Mouse (Mus musculus): ENCODE measurements around the gene Hist1h2af.

Hist1h2af gene

GRCm38 (mm10) chr13:23510127-23510526 lies 23.6 kb upstream of the Hist1h2af start:
- in situ Hi-C loops (cut with MseI, MboI), result loop anchor here in 1 of 2 experiments (10.0 to 25.0 kb wide), 2 partner anchors 1473 to 1575 kb away; partner anchors contain the start of genes Hist1h2ag, Hist1h2ah, Hist1h2bj and Hist1h2bk

DNA sequence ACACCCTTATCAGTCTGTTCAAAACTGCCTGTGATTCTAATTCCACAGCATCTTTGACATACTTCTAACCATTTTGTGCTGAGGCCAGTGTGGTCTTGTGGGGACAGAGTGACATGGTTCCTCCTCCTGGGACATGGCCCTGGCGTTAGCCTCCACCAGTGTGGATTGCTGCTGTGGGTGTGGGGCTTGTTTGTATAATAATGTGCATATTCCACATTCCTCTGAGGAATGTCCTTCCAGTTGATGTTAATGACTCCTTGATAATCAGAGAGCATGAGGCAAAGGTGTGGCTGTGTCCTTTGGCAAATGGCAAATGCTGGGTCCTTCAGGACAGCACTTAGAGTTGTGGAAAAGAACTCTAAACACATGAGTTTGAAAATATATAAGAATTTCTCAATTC lies 20.2 kb upstream of the Hist1h2af start:
- in situ Hi-C loops (cut with MseI, MboI), result loop anchor here in 1 of 2 experiments (10.0 to 25.0 kb wide), 2 partner anchors 1476 to 1579 kb away; partner anchors contain the start of genes Hist1h2ag, Hist1h2ah, Hist1h2bj and Hist1h2bk

- in situ Hi-C loops (cut with MseI, MboI), result loop anchor here (5.0 to 25.0 kb wide), 3 partner anchors 78 to 1580 kb away; partner anchors contain the start of genes Hist1h2ag (in 1 of the 2), Hist1h2ah (in 1 of the 2), Hist1h2bj (in 1 of the 2) and Hist1h2bk (in 1 of the 2)
Measured at GRCm38 (mm10) chr13:23515281-23515680, 18.4 kb upstream of the Hist1h2af start.

DNA sequence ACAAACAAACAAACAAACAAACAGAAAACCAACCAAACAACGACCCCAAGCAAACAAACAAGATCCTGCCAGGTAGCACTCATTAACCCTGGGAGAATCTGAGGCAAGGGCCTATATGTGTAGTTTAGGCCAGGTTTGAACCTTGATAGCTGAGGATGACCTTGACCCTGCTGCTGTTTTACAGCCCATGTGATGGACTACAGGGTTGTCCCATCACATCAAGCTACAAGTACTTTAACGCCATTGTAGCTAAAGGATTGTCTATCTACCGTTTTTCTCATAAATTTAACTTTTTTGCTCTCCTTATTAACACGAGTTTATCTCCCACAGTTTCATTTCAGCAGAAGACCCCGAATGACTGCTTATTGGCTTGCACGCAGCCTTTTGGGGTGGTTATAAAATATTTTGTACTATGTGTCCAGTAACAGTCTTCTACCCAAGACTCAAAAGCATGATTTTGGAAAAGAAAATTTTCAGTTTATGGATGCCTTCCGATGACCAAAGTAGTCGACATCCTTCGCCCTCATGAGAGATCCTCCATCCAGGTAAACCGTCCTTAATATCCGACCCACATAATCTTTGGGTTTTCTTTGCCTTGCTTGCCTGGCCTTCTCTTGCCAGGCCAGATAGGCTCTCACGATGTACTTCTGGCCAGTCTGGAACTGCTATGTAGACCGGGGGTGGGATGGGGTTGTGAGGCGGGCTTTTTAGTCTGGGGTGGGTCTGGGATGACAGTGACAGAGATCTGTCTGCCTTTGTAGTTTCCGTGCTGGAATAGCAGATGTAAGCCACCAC lies 17.7 kb upstream of the Hist1h2af start:
- in situ Hi-C loops (cut with MseI, MboI), result loop anchor here (5.0 to 25.0 kb wide), 3 partner anchors 79 to 1581 kb away; partner anchors contain the start of genes Hist1h2ag (in 1 of the 2), Hist1h2ah (in 1 of the 2), Hist1h2bj (in 1 of the 2) and Hist1h2bk (in 1 of the 2)

GRCm38 (mm10) chr13:23516822-23517602 lies 16.7 kb upstream of the Hist1h2af start:
- in situ Hi-C loops (cut with MseI, MboI), result loop anchor here (5.0 to 25.0 kb wide), 3 partner anchors 80 to 1582 kb away; partner anchors contain the start of genes Hist1h2ag (in 1 of the 2), Hist1h2ah (in 1 of the 2), Hist1h2bj (in 1 of the 2) and Hist1h2bk (in 1 of the 2)

DNA sequence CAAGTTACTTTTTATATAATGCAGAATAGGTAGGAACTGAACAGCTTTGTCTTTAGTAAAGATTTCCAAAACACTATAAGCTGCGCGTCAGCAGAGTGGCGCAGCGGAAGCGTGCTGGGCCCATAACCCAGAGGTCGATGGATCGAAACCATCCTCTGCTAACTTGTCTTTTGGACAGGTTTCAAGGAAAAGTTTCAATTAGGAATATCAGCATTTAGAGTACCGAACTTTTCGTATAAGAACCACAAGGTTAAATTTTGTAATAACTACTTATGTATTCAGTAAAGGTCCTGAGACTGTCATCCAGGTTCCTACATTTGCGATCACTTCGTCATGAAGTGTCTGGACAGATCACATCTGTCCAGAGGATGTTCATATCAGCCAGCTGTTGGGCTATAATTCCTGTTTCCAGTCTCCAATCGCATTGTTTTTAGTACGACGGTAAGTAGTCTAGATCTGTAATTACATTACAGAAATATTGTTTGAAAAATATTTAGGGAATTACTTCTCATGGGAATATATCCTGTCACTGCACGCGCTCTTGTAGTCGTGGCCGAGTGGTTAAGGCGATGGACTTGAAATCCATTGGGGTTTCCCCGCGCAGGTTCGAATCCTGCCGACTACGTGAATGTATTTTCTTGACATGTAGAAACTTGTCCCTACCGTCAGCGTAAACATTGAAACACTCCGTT lies 16.0 kb upstream of the Hist1h2af start:
- in situ Hi-C loops (cut with MseI, MboI), result loop anchor here (5.0 to 25.0 kb wide), 3 partner anchors 80 to 1583 kb away; partner anchors contain the start of genes Hist1h2ag (in 1 of the 2), Hist1h2ah (in 1 of the 2), Hist1h2bj (in 1 of the 2) and Hist1h2bk (in 1 of the 2)

GRCm38 (mm10) chr13:23518295-23518603 lies 15.5 kb upstream of the Hist1h2af start:
- in situ Hi-C loops (cut with MseI, MboI), result loop anchor here (5.0 to 25.0 kb wide), 3 partner anchors 81 to 1583 kb away; partner anchors contain the start of genes Hist1h2ag (in 1 of the 2), Hist1h2ah (in 1 of the 2), Hist1h2bj (in 1 of the 2) and Hist1h2bk (in 1 of the 2)

- in situ Hi-C loops (cut with MseI, MboI), result loop anchor here (5.0 to 25.0 kb wide), 3 partner anchors 82 to 1584 kb away; partner anchors contain the start of genes Hist1h2ag (in 1 of the 2), Hist1h2ah (in 1 of the 2), Hist1h2bj (in 1 of the 2) and Hist1h2bk (in 1 of the 2)
Measured at GRCm38 (mm10) chr13:23518885-23519284, 14.8 kb upstream of the Hist1h2af start.

DNA sequence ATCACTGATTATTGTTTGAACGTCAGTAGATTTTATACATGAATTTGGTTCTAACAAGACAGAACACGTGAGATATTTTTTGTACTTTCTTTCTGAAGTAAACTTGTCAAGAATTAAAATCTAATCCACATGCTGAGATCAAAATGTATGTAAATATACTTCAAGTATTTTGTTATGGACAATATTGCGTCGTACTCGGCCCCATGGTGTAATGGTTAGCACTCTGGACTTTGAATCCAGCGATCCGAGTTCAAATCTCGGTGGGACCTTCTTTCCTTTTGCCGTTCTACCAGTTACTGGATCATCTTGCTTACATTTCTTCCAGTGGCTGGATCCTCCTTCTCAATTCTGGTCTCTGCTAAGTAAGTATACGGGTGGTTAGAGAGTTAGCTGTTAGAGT lies 14.3 kb upstream of the Hist1h2af start:
- in situ Hi-C loops (cut with MseI, MboI), result loop anchor here (5.0 to 25.0 kb wide), 3 partner anchors 82 to 1585 kb away; partner anchors contain the start of genes Hist1h2ag (in 1 of the 2), Hist1h2ah (in 1 of the 2), Hist1h2bj (in 1 of the 2) and Hist1h2bk (in 1 of the 2)

DNA sequence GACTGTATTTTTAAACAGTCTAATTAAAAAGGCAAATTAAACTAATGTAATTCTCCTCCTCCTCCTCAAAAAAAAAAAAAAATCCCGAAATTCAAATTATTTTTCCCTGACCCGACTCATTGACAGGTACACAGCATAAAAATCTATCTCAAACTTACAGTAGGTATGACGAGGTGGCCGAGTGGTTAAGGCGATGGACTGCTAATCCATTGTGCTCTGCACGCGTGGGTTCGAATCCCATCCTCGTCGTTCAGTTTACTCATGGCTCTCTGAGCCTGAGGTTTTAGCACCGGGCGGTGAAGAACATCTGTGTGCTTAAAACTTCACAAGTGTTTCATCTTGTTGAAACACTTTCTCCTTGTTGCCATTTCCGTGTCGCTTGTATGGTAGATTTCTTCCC lies 12.0 kb upstream of the Hist1h2af start:
- in situ Hi-C loops (cut with MseI, MboI), result loop anchor here (10.0 to 25.0 kb wide), 2 partner anchors 1477 to 1484 kb away; partner anchors contain the start of genes Hist1h2ag (in 2 of the 2), Hist1h2bj (in 2 of the 2), Hist1h4i (in 2 of the 2) and Hist1h2ah (in 1 of the 2)

GRCm38 (mm10) chr13:23523976-23524375 lies 9.7 kb upstream of the Hist1h2af start:
- in situ Hi-C loops (cut with MseI, MboI), result loop anchor here (10.0 to 25.0 kb wide), 2 partner anchors 1479 to 1487 kb away; partner anchors contain the start of genes Hist1h2ag (in 2 of the 2), Hist1h2bj (in 2 of the 2), Hist1h4i (in 2 of the 2) and Hist1h2ah (in 1 of the 2)

GRCm38 (mm10) chr13:23524654-23525053 lies 9.1 kb upstream of the Hist1h2af start:
- in situ Hi-C loops (cut with MseI, MboI), result loop anchor here (10.0 to 25.0 kb wide), 2 partner anchors 1480 to 1487 kb away; partner anchors contain the start of genes Hist1h2ag (in 2 of the 2), Hist1h2bj (in 2 of the 2), Hist1h4i (in 2 of the 2) and Hist1h2ah (in 1 of the 2)

DNA sequence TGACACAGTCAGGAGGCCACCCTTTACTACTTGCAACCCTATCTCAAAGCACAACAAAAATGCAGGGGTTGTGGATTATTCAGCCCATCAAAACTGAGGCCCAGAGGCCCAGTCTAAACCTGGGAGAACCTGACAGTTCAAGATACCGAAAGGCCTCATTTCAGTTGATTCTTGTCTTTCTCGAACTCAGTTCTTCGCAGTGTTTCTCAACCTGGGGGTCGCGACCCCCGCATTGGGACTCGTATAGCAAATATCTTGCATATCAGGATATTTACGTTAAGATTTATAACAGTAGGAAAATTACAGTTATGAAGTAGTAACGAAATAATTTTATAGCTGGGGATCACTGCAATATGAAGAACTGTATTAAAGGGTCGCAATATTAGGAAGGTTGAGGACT lies 7.8 kb upstream of the Hist1h2af start:
- in situ Hi-C loops (cut with MseI, MboI), result loop anchor here in 1 of 2 experiments (10.0 kb wide), 1 partner anchor 1481 kb away; the partner anchor contains the start of genes Hist1h2ag, Hist1h2bj and Hist1h4i

GRCm38 (mm10) chr13:23526312-23526711 lies 7.4 kb upstream of the Hist1h2af start:
- in situ Hi-C loops (cut with MseI, MboI), result loop anchor here in 1 of 2 experiments (10.0 kb wide), 1 partner anchor 1482 kb away; the partner anchor contains the start of genes Hist1h2ag, Hist1h2bj and Hist1h4i

DNA sequence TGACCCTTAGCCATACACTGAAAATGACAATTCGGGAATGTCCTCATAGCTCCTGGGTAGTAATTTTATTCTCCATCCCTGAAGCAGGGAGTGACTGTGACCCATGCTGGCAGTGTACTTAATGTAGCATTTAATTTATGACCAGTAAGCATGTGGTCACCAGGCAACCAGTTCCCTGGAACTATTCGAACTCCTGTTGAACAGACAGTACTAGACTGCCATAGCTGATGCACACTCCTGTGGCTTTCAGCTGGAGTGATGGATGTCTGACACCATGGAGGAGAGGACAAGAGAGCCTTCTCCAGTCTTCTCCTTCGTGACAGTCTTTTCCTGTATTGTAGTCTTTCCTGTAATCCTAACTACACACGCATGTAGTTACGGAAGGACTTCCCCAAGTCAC lies 4.7 kb upstream of the Hist1h2af start:
- in situ Hi-C loops (cut with MseI, MboI), result loop anchor here in 1 of 2 experiments (10.0 kb wide), 1 partner anchor 1484 kb away; the partner anchor contains the start of genes Hist1h2ag, Hist1h2bj and Hist1h4i

DNA sequence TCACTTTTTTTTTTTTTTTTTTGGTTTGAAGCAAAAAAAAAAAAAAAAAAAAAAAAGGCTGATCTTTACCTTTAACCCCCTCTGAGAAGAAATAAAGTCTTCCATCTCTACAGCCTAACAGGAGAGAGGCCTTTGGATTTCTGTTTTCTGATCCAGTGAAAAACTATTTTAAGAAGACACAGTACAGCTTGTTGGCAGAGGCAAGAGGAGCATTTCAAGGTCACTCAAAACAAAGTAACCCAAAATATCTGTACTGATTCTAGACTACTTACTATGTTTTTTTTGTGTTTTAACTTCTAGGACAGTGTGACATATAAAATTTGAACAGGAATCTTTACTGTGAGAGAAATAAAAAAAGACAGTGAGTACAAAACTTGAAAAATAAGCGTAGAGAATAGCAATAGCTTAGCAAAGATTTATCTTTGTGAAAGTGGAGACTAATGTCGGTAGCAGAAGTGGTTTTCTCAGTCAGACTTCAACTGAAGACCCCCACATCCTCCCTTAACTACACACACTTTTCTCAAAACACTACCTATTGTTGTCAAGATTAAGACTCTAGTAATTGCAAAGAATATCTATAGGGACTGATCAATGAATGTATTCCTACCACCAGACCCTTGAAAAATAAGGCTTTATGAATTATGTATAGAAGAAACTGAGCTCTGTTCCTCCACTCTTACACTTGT lies 4.1 kb upstream of the Hist1h2af start:
- in situ Hi-C loops (cut with MseI, MboI), result loop anchor here in 1 of 2 experiments (10.0 kb wide), 1 partner anchor 1485 kb away; the partner anchor contains the start of genes Hist1h2ag, Hist1h2bj and Hist1h4i

DNA sequence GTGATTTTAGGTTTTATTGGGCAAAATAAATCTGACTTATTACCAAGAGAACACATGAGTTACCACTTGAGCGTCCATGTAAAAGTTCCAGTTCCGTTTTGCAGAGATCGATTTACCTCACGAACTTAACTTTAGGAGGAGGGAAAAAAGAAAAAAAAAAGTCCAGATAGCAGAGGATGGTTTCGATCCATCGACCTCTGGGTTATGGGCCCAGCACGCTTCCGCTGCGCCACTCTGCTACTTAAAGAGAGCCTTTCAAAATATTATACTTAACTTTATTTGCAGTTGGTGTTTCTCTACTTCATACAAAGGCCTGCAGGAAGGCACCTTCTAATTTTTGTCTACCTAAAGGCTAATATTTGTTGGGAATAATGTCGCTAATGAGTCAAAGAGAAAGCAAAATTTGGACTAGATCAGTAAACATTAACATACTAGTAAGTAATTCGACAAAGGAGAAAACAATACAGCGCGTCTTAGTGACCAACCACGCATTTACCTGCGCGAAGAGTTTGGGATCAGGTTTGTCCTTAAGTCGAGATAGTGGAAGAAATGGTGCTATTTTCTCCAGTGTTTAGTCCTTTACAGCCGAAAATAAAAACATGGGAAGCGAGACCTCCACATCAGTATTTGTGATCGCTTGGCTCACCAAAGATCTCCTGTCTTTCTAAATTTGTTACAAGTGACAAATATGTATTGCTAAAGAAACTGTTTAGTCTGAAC lies 3.4 kb upstream of the Hist1h2af start:
- in situ Hi-C loops (cut with MseI, MboI), result no loop called here
